Mouse (Mus musculus) ES-Bruce4 (cell line): Measurements from ENCODE around the gene Glrx5. TPM values are rescaled to one million over a fixed set of nuclear protein-coding genes. Genes with fewer than 3 reads are reported as not detected.

Experiments
- H3K27ac ChIP-seq: 2 replicates; pipeline ENCODE4 v1.5.1; 2012; ENCODE audit warnings: low read length, inconsistent platforms; ENCODE audit not compliant: insufficient read depth
- H3K27me3 ChIP-seq: 2 replicates; pipeline ENCODE4 v1.6.1; 2012; ENCODE audit warnings: mild to moderate bottlenecking, low read length, inconsistent platforms; ENCODE audit not compliant: control insufficient read depth, poor library complexity, insufficient read depth, severe bottlenecking
- H3K36me3 ChIP-seq: 2 replicates; pipeline ENCODE4 v1.6.1; 2012; ENCODE audit warnings: inconsistent platforms, mild to moderate bottlenecking, low read length, moderate library complexity; ENCODE audit not compliant: control insufficient read depth, poor library complexity, insufficient read depth, severe bottlenecking
- H3K4me1 ChIP-seq: one replicate; pipeline ENCODE4 v1.8.1; 2011; ENCODE audit warnings: low read length; ENCODE audit not compliant: control insufficient read depth, insufficient read depth
- H3K4me3 ChIP-seq: 2 replicates; pipeline ENCODE4 v1.5.1; 2011; ENCODE audit warnings: low read depth, mild to moderate bottlenecking, low read length
- H3K9ac ChIP-seq: 2 replicates; pipeline ENCODE4 v1.6.1; 2012; ENCODE audit warnings: low read depth, mild to moderate bottlenecking, inconsistent platforms; ENCODE audit not compliant: poor library complexity, severe bottlenecking
- H3K9me3 ChIP-seq: replicated peaks from 2 replicates; pipeline ENCODE4 v1.6.1; 2012; ENCODE audit warnings: mild to moderate bottlenecking, low read length, inconsistent platforms; ENCODE audit not compliant: control insufficient read depth, poor library complexity, insufficient read depth, severe bottlenecking
- CTCF ChIP-seq: IDR thresholded peaks from one replicate; pipeline ENCODE4 v1.8.1; 2011; ENCODE audit warnings: low read depth, low read length
- EP300 ChIP-seq: IDR thresholded peaks from 2 replicates; pipeline ENCODE4 v1.6.1; 2011; ENCODE audit warnings: low read depth, low read length; ENCODE audit not compliant: insufficient read depth
- POLR2A ChIP-seq: IDR thresholded peaks from one replicate; pipeline ENCODE4 v1.8.1; 2011; ENCODE audit warnings: low read length; ENCODE audit not compliant: insufficient read depth
- polyA plus RNA-seq: library from polyadenylated mRNA; stranded (reverse); fragments of >200 nt; gene quantifications from 2 replicates; pipeline ENCODE4 v1.2.4, GENCODE M21; 2011; ENCODE audit warnings: low read depth; ENCODE audit not compliant: missing spikeins, insufficient read depth, insufficient read length

Gene Glrx5
- polyA plus RNA-seq, result 36.4 and 38.7 TPM in 2 replicates

GRCm38 (mm10) chr12:105032147-105032831 is at the start of gene Glrx5:
Gene Glrx5 (plus strand): TSS chr12:105032688.
- H3K27me3 ChIP-seq, result no peaks in the 10 kb centered on the region
- H3K9me3 ChIP-seq, result no peaks in the 10 kb centered on the region
- H3K4me1 ChIP-seq, result no peaks in the 10 kb centered on the region
- H3K27ac ChIP-seq, result no peak within 1 kb of the TSS
- H3K4me3 ChIP-seq, result peak within 1 kb of the TSS; percentile 87
- H3K9ac ChIP-seq, result peak within 1 kb of the TSS; percentile 76
- TF ChIP-seq POLR2A (peak; percentile 83), CTCF (no peak)
- H3K36me3 ChIP-seq, result peaks cover 14% of the 10 kb centered on the region

- Histone ChIP-seq H3K27ac (no peak overlapping the region), H3K9ac (no peak overlapping the region), H3K36me3 (no peaks in the 10 kb centered on the region), H3K4me3 (no peak overlapping the region), H3K4me1 (no peaks in the 10 kb centered on the region), H3K9me3 (no peaks in the 10 kb centered on the region), H3K27me3 (no peaks in the 10 kb centered on the region)
- TF ChIP-seq CTCF (no peak), EP300 (no peak), POLR2A (no peak)
Measured at GRCm38 (mm10) chr12:104983476-104983875, 49.0 kb upstream of the Glrx5 start.

GRCm38 (mm10) chr12:104985088-104985487 is 47.4 kb upstream of the Glrx5 start:
- H3K27ac ChIP-seq, result no peak overlapping the region
- TF ChIP-seq EP300 (no peak), CTCF (peak; percentile 51)

GRCm38 (mm10) chr12:104986001-104986400 is 46.5 kb upstream of the Glrx5 start:
- H3K36me3 ChIP-seq, result no peaks in the 10 kb centered on the region
- H3K9ac ChIP-seq, result no peak overlapping the region
- H3K27ac ChIP-seq, result no peak overlapping the region
- TF ChIP-seq EP300, result no peak
- TF ChIP-seq CTCF, result no peak
- H3K27me3 ChIP-seq, result no peaks in the 10 kb centered on the region
- H3K4me3 ChIP-seq, result no peak overlapping the region
- H3K4me1 ChIP-seq, result no peaks in the 10 kb centered on the region
- no peaks in the 10 kb centered on the region for H3K9me3 ChIP-seq

More at GRCm38 (mm10) chr12:104985088-104985487, 47.4 kb upstream of the Glrx5 start:
- Histone ChIP-seq H3K9ac (no peak overlapping the region), H3K36me3 (no peaks in the 10 kb centered on the region), H3K27me3 (no peaks in the 10 kb centered on the region), H3K9me3 (no peaks in the 10 kb centered on the region), H3K4me1 (no peaks in the 10 kb centered on the region), H3K4me3 (no peak overlapping the region)

- Histone ChIP-seq H3K27ac (no peak overlapping the region), H3K9me3 (no peaks in the 10 kb centered on the region), H3K4me3 (no peak overlapping the region), H3K36me3 (no peaks in the 10 kb centered on the region), H3K4me1 (no peaks in the 10 kb centered on the region), H3K27me3 (no peaks in the 10 kb centered on the region), H3K9ac (no peak overlapping the region)
- TF ChIP-seq EP300 (no peak), POLR2A (no peak)
Measured at GRCm38 (mm10) chr12:104986781-104987180, 45.7 kb upstream of the Glrx5 start.

GRCm38 (mm10) chr12:104987936-104988335 is 44.6 kb upstream of the Glrx5 start:
- no peaks in the 10 kb centered on the region for H3K4me1 ChIP-seq
- no peaks in the 10 kb centered on the region for H3K27me3 ChIP-seq
- H3K36me3 ChIP-seq, result no peaks in the 10 kb centered on the region
- no peak overlapping the region for H3K27ac ChIP-seq
- no peak overlapping the region for H3K4me3 ChIP-seq
- no peaks in the 10 kb centered on the region for H3K9me3 ChIP-seq
- H3K9ac ChIP-seq, result no peak overlapping the region
- TF ChIP-seq EP300, result no peak
- no peak for TF ChIP-seq POLR2A
- no peak for TF ChIP-seq CTCF
